Mouse (Mus musculus): Measurements from ENCODE around the gene Ubb. TPM values are rescaled to one million over a fixed set of nuclear protein-coding genes. Genes with fewer than 3 reads are reported as not detected.

The Ubb gene
- polyA plus RNA-seq, 1 experiment, result 593 TPM

DNA sequence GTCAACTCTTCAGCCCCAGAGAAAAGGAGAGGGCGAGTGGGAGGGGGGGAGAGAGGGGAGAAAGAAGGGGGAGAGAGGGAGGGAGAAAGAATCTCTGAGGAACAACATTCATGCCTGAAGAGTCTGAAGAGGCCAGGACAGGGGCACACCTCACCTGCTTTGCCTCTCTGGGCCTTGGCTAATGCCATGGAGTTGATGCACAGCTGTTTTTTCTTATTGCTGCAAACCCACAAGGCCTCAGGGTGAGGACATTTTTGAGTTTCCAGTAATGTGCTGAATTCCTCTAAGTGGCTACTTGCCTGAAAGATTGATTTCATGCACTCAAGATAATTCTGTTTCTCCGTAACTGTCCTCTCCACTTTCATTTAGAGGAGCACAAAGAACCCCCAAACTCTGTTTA, 7.2 kb downstream of the Ubb start:
- Histone ChIP-seq H3K27ac (ENCODE audit: insufficient read depth, low read length) (no peak overlapping the region), H3K4me3 (ENCODE audit: insufficient read depth, low read length) (no peak overlapping the region), H3K4me1 (ENCODE audit: control insufficient read depth, insufficient read depth, low read length) (peaks cover 6% of the 10 kb centered on the region)
- TF ChIP-seq CTCF (IDR thresholded peaks at IDR 0.05; ENCODE audit: borderline replicate concordance, insufficient read depth, low read length), result no peak
- TF ChIP-seq POLR2A (IDR thresholded peaks at IDR 0.05; ENCODE audit: low read depth, low read length), result no peak

DNA sequence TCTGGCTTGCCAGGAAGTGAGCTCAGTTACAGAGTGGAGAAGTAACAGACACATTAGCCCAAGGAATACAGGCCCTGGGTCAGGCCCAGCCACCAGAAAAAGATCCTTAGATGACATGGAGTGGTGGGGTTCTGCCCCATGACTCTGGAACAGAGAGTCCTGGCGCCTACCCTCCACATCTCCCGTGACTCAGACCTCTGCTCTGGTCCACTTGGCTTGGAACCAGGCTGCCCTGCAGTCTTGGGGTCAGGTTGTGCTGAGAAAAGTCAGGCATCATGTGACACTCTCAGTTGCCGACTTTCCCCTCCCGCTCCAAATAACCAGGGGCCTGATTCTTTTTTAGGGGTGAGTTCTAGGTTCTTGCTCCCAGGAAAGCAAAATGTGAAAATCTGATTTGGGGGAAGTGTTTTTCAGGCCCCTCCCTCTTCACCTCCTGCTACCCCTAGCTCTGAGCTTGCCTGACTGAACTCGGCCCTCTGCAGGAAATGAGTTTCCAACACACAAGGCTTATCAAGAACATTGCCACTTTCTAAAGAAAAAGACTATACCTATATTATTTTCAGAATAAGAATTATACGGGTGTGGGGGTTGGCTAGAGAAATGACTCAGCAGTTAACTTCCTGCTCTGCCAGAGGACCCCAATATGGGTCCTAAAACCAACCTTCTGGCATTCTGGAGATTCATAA, 8.1 kb downstream of the Ubb start:
- Histone ChIP-seq H3K4me3 (ENCODE audit: insufficient read depth, low read length) (no peak overlapping the region), H3K27ac (ENCODE audit: insufficient read depth, low read length) (no peak overlapping the region), H3K4me1 (ENCODE audit: control insufficient read depth, insufficient read depth, low read length) (peaks cover 6% of the 10 kb centered on the region)
- no peak for TF ChIP-seq POLR2A (IDR thresholded peaks at IDR 0.05; ENCODE audit: low read depth, low read length)
- no peak for TF ChIP-seq CTCF (IDR thresholded peaks at IDR 0.05; ENCODE audit: borderline replicate concordance, insufficient read depth, low read length)

DNA sequence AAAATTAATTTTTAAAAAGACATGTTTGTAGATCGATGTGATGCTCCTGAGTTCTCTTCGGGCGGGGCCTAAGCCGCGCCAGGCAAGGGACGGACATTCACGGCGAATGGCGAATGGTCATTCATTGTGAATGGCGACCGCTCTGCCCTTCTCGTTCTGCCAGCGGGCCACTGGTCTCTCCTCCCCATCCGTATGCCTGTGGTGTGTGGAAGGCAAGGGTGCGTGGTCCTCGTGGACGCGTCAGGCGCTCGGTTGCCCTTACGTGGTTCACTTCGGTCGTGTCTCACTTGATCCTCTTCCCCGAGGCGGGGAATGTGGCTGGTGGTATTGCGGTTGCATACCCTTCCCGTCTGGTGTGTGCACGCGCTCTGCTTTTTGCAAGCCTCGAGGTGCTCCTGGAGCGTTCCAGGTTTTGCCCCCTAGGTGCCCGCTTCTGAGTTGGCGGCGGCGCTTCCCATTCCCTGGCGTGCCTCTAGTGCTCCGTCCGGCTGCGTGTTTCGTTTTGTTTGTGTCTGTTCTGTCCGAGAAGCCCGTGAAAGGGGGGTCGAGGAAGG, 9.6 kb downstream of the Ubb start:
- H3K4me3 ChIP-seq (ENCODE audit: insufficient read depth, low read length), result no peak overlapping the region
- TF ChIP-seq POLR2A (IDR thresholded peaks at IDR 0.05; ENCODE audit: low read depth, low read length), result no peak
- no peak for TF ChIP-seq CTCF (IDR thresholded peaks at IDR 0.05; ENCODE audit: borderline replicate concordance, insufficient read depth, low read length)
- peaks cover 3% of the 10 kb centered on the region for H3K4me1 ChIP-seq (ENCODE audit: control insufficient read depth, insufficient read depth, low read length)
- no peak overlapping the region for H3K27ac ChIP-seq (ENCODE audit: insufficient read depth, low read length)

GRCm38 (mm10) chr11:62563590-62563989, 12.6 kb downstream of the Ubb start:
- H3K4me3 ChIP-seq (ENCODE audit: insufficient read depth, low read length), result no peak overlapping the region
- no peak for TF ChIP-seq POLR2A (IDR thresholded peaks at IDR 0.05; ENCODE audit: low read depth, low read length)
- TF ChIP-seq CTCF (IDR thresholded peaks at IDR 0.05; ENCODE audit: borderline replicate concordance, insufficient read depth, low read length), result no peak
- H3K27ac ChIP-seq (ENCODE audit: insufficient read depth, low read length), result 0 out of 2 replicates have a peak overlapping the region, but pooled peaks have one; percentile 24
- peaks cover 6% of the 10 kb centered on the region for H3K4me1 ChIP-seq (ENCODE audit: control insufficient read depth, insufficient read depth, low read length)

DNA sequence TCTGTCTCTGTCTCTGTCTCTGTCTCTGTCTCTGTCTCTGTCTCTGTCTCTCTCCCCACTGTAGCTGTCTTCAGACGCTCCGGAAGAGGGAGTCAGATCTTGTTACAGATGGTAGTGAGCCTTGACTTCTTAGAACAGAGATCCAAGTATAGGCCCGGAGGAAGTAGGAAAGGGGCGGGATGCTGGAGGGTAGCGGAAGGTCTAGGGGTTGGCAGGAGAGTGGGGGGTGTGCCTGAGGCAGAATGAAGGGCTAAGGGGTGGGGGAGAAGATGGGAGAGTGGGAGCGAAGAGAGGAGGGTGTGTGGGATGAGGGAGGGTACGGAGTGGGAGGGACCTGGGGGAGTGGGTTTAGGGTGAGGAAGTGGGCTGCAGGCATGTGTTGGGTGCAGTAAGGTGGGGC, 14.8 kb downstream of the Ubb start:
- H3K27ac ChIP-seq (ENCODE audit: insufficient read depth, low read length), result no peak overlapping the region
- H3K4me3 ChIP-seq (ENCODE audit: insufficient read depth, low read length), result no peak overlapping the region
- no peak for TF ChIP-seq CTCF (IDR thresholded peaks at IDR 0.05; ENCODE audit: borderline replicate concordance, insufficient read depth, low read length)
- TF ChIP-seq POLR2A (IDR thresholded peaks at IDR 0.05; ENCODE audit: low read depth, low read length), result no peak
- peaks cover 3% of the 10 kb centered on the region for H3K4me1 ChIP-seq (ENCODE audit: control insufficient read depth, insufficient read depth, low read length)

GRCm38 (mm10) chr11:62566211-62566610, 15.2 kb downstream of the Ubb start:
- no peak for TF ChIP-seq CTCF (IDR thresholded peaks at IDR 0.05; ENCODE audit: borderline replicate concordance, insufficient read depth, low read length)
- TF ChIP-seq POLR2A (IDR thresholded peaks at IDR 0.05; ENCODE audit: low read depth, low read length), result no peak
- Histone ChIP-seq H3K4me1 (ENCODE audit: control insufficient read depth, insufficient read depth, low read length) (peaks cover 3% of the 10 kb centered on the region), H3K27ac (ENCODE audit: insufficient read depth, low read length) (no peak overlapping the region), H3K4me3 (ENCODE audit: insufficient read depth, low read length) (no peak overlapping the region)

DNA sequence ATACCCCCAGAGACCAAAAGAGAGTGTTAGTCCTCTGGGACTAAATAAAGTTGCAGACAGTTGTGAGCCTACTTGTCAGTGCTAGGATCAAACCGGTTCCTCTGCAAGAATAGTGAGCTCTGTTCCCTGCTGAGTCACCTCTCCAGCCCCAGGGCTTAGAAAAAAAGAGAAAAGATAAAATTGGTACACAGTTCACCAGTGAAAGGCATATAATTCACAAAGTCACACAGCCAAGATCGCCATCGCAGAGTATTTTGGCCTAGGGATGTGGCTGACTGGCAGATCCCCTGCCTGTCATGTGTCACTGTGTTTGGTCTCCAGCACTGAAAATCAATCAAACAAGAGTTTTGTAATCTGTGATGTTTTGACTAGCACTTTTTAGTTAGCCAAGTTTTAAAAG, 17.3 kb downstream of the Ubb start:
- Histone ChIP-seq H3K4me1 (ENCODE audit: control insufficient read depth, insufficient read depth, low read length) (peaks cover 3% of the 10 kb centered on the region), H3K4me3 (ENCODE audit: insufficient read depth, low read length) (no peak overlapping the region), H3K27ac (ENCODE audit: insufficient read depth, low read length) (no peak overlapping the region)
- TF ChIP-seq POLR2A (IDR thresholded peaks at IDR 0.05; ENCODE audit: low read depth, low read length) (no peak), CTCF (IDR thresholded peaks at IDR 0.05; ENCODE audit: borderline replicate concordance, insufficient read depth, low read length) (no peak)

GRCm38 (mm10) chr11:62573959-62574702, 23.2 kb downstream of the Ubb start, which contains the start of gene Trpv2:
Gene Trpv2, plus strand, starts transcription at chr11:62574486.
- no peak for TF ChIP-seq CTCF (IDR thresholded peaks at IDR 0.05; ENCODE audit: borderline replicate concordance, insufficient read depth, low read length)
- TF ChIP-seq POLR2A (IDR thresholded peaks at IDR 0.05; ENCODE audit: low read depth, low read length), result no peak
- no peak within 1 kb of the TSS for H3K27ac ChIP-seq (ENCODE audit: insufficient read depth, low read length)
- peak within 1 kb of the TSS; percentile 41; the same call in 1 of the 2 replicates for H3K4me3 ChIP-seq (ENCODE audit: insufficient read depth, low read length)
- H3K4me1 ChIP-seq (ENCODE audit: control insufficient read depth, insufficient read depth, low read length), result no peaks in the 10 kb centered on the region

- Histone ChIP-seq H3K4me1 (ENCODE audit: control insufficient read depth, insufficient read depth, low read length) (no peaks in the 10 kb centered on the region), H3K4me3 (ENCODE audit: insufficient read depth, low read length) (no peak overlapping the region), H3K27ac (ENCODE audit: insufficient read depth, low read length) (no peak overlapping the region)
- TF ChIP-seq CTCF (IDR thresholded peaks at IDR 0.05; ENCODE audit: borderline replicate concordance, insufficient read depth, low read length) (no peak), POLR2A (IDR thresholded peaks at IDR 0.05; ENCODE audit: low read depth, low read length) (no peak)
Observed at GRCm38 (mm10) chr11:62574703-62575085, 23.7 kb downstream of the Ubb start.

DNA sequence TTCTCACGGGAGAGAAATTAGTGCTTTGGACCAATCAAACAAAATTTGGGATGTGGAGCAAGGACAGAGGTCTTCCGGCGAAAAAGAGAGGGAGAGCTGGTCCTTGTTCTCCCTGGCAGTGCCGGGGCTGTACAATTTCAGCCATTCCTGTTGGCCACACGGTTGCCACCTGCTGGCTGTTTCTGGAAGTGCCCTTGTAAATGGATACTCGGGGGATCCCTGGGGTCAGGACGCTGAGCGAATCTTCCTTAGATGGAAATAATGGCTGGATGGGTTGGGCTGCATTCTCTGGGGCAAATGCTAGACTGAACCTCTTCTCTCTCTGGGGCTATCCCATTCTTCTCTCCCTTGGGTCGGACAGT, 24.3 kb downstream of the Ubb start:
- no peaks in the 10 kb centered on the region for H3K4me1 ChIP-seq (ENCODE audit: control insufficient read depth, insufficient read depth, low read length)
- H3K27ac ChIP-seq (ENCODE audit: insufficient read depth, low read length), result no peak overlapping the region
- peak; percentile 60; the same call in 1 of the 2 replicates for TF ChIP-seq CTCF (IDR thresholded peaks at IDR 0.05; ENCODE audit: borderline replicate concordance, insufficient read depth, low read length)
- no peak for TF ChIP-seq POLR2A (IDR thresholded peaks at IDR 0.05; ENCODE audit: low read depth, low read length)
- peak overlapping the region; percentile 41 for H3K4me3 ChIP-seq (ENCODE audit: insufficient read depth, low read length)
